Mouse (Mus musculus): ENCODE measurements around the gene Draxin. TPM values are rescaled to one million over a fixed set of nuclear protein-coding genes. Genes with fewer than 3 reads are reported as not detected.

Draxin gene
- polyA plus RNA-seq, 1 experiment from 2014 or later: 12.7 TPM

DNA sequence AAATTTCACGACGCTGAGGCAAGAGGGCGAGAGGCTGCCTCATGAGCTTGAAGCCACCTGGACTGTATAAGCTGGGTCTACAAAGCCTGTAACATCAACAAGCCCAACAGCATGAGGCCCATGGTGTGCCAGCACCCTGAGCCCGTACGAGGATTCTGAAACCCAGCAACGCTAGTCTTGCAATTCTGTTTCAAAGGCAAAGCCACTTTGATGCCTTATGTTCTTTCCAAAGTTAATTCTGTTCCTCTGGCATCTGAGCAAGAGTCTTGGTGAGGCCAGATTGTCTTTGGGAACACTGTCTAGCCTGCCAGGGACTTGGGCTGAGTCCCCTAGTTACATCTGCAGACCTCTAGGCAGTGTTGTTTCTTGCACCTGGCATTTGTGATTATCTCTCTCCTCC lies 71.5 kb downstream of the Draxin start:
- WGBS: 93% methylated on average over 6 of the region's 6 CpGs
- ATAC-seq (ENCODE audit: low FRiP score): no peak
- no peak for DNase-seq (ENCODE audit: low spot score, missing footprints)
- no peaks in the 10 kb centered on the region for H3K9me3 ChIP-seq (ENCODE audit: control insufficient read depth, low read length)
- peaks cover 20% of the 10 kb centered on the region for H3K36me3 ChIP-seq (ENCODE audit: control insufficient read depth, insufficient read depth, low read length)
- no peak overlapping the region for H3K27ac ChIP-seq (ENCODE audit: low read depth, low read length)
- no peaks in the 10 kb centered on the region for H3K27me3 ChIP-seq (ENCODE audit: control insufficient read depth, insufficient read depth, low read length)
- no peak overlapping the region for H3K4me3 ChIP-seq (ENCODE audit: low read depth, low read length)
- no peak overlapping the region for H3K4me2 ChIP-seq
- H3K4me1 ChIP-seq (ENCODE audit: control insufficient read depth, insufficient read depth, low read length): no peaks in the 10 kb centered on the region
- H3K9ac ChIP-seq (ENCODE audit: low read length): no peak overlapping the region

DNA sequence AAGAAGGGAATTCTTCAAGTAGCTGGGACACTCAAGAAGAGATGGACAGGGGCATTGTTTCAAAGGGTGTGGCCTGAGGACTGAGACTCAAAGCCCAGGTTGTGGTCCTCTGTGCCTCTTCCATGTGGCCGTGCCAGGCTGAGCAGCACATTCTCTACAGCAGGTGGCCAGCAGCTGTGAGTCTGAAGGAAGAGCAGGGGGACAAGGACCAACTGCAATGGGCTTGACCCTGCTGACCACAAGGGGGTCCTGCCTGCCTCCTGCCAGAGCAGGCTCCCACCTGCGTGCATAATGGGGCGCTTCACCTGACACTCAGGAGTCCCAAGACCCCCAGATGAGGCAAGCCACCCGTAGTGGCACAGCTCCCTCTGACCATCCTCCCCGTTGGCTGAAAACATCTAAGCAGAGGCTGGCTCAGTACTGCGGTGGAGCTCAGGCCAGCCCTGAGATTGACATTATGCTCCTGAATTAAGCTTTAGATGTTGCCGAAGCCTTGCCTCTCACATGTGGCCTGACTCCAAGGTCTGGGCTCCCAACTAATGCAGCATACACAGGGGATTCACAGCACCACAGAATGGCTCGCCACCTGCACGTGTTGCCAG lies 72.2 kb downstream of the Draxin start:
- whole genome bisulfite sequencing: 91% methylated on average over 9 of the region's 9 CpGs
- no peak overlapping the region for H3K27ac ChIP-seq (ENCODE audit: low read depth, low read length)

DNA sequence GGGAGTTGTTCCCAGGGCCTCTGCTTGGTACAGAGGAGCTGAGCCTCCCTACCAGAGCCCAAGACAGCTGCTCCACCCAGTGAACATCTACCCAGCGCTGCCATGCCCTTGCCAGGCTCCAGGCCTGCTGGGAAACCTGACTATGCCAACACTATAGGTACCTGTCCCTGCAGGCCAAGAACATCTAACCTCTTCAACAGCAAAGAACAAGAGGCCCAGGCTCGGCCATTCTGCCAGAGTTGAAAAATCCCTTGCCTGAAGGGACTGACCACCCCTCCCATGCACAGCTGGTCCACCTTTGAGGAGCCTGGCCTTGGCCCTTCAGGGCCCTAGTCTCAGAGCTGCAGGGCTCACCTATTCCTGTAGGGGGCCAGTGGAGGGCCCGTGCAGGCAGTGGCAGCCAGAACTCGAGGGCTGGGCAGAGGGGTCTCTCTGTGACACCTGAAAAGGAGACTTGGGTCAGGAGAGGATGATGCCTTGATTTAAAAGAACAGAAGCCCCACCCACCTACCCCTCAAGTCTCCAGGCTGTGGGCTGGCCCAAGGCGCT lies 72.8 kb downstream of the Draxin start:
- Histone ChIP-seq H3K4me2 (no peak overlapping the region), H3K27me3 (ENCODE audit: control insufficient read depth, insufficient read depth, low read length) (no peaks in the 10 kb centered on the region), H3K4me3 (ENCODE audit: low read depth, low read length) (no peak overlapping the region), H3K27ac (ENCODE audit: low read depth, low read length) (no peak overlapping the region), H3K36me3 (ENCODE audit: control insufficient read depth, insufficient read depth, low read length) (peaks cover 27% of the 10 kb centered on the region), H3K9ac (ENCODE audit: low read length) (no peak overlapping the region), H3K9me3 (ENCODE audit: control insufficient read depth, low read length) (no peaks in the 10 kb centered on the region), H3K4me1 (ENCODE audit: control insufficient read depth, insufficient read depth, low read length) (no peaks in the 10 kb centered on the region)
- DNase-seq (ENCODE audit: low spot score, missing footprints) (peak; percentile 72), ATAC-seq (ENCODE audit: low FRiP score) (no peak)
- WGBS: 67% methylated on average over 5 of the region's 5 CpGs

More for the DNA sequence above, 72.2 kb downstream of the Draxin start:
- H3K36me3 ChIP-seq (ENCODE audit: control insufficient read depth, insufficient read depth, low read length): peaks cover 24% of the 10 kb centered on the region
- ATAC-seq (ENCODE audit: low FRiP score) (no peak), DNase-seq (ENCODE audit: low spot score, missing footprints) (no peak)
- H3K27me3 ChIP-seq (ENCODE audit: control insufficient read depth, insufficient read depth, low read length): no peaks in the 10 kb centered on the region
- no peak overlapping the region for H3K4me2 ChIP-seq
- H3K9ac ChIP-seq (ENCODE audit: low read length): no peak overlapping the region
- H3K4me3 ChIP-seq (ENCODE audit: low read depth, low read length): no peak overlapping the region
- H3K4me1 ChIP-seq (ENCODE audit: control insufficient read depth, insufficient read depth, low read length): no peaks in the 10 kb centered on the region
- H3K9me3 ChIP-seq (ENCODE audit: control insufficient read depth, low read length): no peaks in the 10 kb centered on the region

DNA sequence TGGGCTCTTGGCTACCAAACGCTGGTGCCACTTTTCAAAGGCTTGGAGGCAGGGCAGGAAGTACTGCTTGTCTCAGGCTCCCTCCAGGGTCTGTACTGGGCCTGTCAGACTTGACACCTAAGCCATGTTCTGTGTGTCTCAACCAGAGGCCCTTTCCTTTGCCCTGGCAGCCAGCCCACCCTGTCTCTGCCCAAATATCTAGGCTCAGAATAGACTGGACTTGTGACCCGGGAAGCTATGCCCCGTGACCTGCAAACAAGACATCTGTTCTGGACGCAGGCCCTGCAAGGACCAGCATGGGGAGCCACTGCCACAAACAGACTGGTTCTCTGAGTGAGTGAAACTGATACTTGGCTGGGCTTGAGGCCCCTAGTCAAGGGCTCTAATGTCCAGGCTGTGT lies 73.7 kb downstream of the Draxin start:
- no peak overlapping the region for H3K4me2 ChIP-seq
- H3K9me3 ChIP-seq (ENCODE audit: control insufficient read depth, low read length): no peaks in the 10 kb centered on the region
- no peak overlapping the region for H3K27ac ChIP-seq (ENCODE audit: low read depth, low read length)
- no peaks in the 10 kb centered on the region for H3K27me3 ChIP-seq (ENCODE audit: control insufficient read depth, insufficient read depth, low read length)
- H3K4me3 ChIP-seq (ENCODE audit: low read depth, low read length): no peak overlapping the region
- no peaks in the 10 kb centered on the region for H3K4me1 ChIP-seq (ENCODE audit: control insufficient read depth, insufficient read depth, low read length)
- WGBS: 89% methylated on average over 4 of the region's 4 CpGs
- no peak overlapping the region for H3K9ac ChIP-seq (ENCODE audit: low read length)
- peaks cover 31% of the 10 kb centered on the region for H3K36me3 ChIP-seq (ENCODE audit: control insufficient read depth, insufficient read depth, low read length)
- ATAC-seq (ENCODE audit: low FRiP score) (no peak), DNase-seq (ENCODE audit: low spot score, missing footprints) (no peak)

DNA sequence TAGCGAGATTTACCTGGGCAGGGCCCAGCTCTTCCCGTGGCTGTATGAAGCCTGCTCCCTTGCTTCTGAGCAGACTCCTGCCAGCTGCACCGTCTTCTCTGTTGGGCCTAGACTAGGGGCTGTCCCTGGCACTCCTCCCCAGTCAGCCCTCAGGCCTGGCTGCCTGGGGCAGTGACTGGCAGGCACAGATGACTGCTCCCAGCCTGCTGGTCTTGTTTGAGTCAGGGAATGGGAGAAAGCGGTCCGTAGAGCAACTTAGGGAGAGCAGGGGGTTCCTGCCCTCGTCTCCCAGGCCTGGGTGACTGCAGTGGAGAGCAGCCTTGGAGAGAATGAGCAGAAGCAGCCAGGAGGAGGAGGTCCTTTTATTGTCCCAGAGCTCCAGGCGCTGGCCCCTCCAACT lies 74.3 kb downstream of the Draxin start:
- H3K27ac ChIP-seq (ENCODE audit: low read depth, low read length): no peak overlapping the region
- peak; percentile 23 for DNase-seq (ENCODE audit: low spot score, missing footprints)
- 90% methylated on average over 7 of the region's 7 CpGs for WGBS
- no peak overlapping the region for H3K9ac ChIP-seq (ENCODE audit: low read length)
- H3K4me2 ChIP-seq: no peak overlapping the region
- no peak for ATAC-seq (ENCODE audit: low FRiP score)
- H3K27me3 ChIP-seq (ENCODE audit: control insufficient read depth, insufficient read depth, low read length): no peaks in the 10 kb centered on the region
- H3K36me3 ChIP-seq (ENCODE audit: control insufficient read depth, insufficient read depth, low read length): peaks cover 34% of the 10 kb centered on the region
- no peaks in the 10 kb centered on the region for H3K9me3 ChIP-seq (ENCODE audit: control insufficient read depth, low read length)
- H3K4me1 ChIP-seq (ENCODE audit: control insufficient read depth, insufficient read depth, low read length): no peaks in the 10 kb centered on the region
- no peak overlapping the region for H3K4me3 ChIP-seq (ENCODE audit: low read depth, low read length)

DNA sequence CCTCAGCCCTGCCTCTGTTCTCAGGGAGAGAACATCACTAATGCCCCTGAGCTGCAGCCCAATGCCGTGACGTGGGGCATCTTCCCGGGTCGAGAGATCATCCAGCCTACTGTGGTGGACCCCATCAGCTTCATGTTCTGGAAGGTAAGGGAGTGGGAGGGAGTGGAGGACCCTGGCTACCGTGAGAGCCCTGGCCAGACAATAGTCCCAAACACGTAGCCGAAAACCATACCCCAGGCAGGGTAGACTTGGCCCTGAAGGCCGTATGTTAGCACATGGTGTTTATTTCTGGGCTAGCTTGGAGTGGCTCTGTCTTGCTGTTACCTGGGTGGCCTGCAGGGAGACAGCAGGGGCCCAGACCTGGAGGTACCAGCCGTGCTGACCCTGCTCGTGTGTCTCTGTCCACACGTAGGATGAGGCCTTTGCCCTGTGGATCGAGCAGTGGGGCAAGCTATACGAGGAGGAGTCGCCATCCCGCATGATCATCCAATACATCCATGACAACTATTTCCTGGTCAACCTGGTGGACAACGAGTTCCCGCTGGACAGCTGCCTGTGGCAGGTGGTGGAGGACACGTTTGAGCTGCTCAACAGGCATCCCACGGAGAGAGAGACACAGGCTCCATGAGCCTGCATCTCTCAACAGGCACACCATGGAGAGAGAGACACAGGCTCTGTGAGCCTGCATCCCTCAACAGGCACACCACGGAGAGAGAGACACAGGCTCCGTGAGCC lies 75.4 kb downstream of the Draxin start:
- Histone ChIP-seq H3K4me3 (ENCODE audit: low read depth, low read length) (no peak overlapping the region), H3K27me3 (ENCODE audit: control insufficient read depth, insufficient read depth, low read length) (no peaks in the 10 kb centered on the region), H3K9me3 (ENCODE audit: control insufficient read depth, low read length) (no peaks in the 10 kb centered on the region), H3K27ac (ENCODE audit: low read depth, low read length) (no peak overlapping the region), H3K4me2 (no peak overlapping the region), H3K4me1 (ENCODE audit: control insufficient read depth, insufficient read depth, low read length) (no peaks in the 10 kb centered on the region), H3K36me3 (ENCODE audit: control insufficient read depth, insufficient read depth, low read length) (peaks cover 34% of the 10 kb centered on the region), H3K9ac (ENCODE audit: low read length) (no peak overlapping the region)
- WGBS: 93% methylated on average over 21 of the region's 21 CpGs
- DNase-seq (ENCODE audit: low spot score, missing footprints) (peak; percentile 56), ATAC-seq (ENCODE audit: low FRiP score) (no peak)

DNA sequence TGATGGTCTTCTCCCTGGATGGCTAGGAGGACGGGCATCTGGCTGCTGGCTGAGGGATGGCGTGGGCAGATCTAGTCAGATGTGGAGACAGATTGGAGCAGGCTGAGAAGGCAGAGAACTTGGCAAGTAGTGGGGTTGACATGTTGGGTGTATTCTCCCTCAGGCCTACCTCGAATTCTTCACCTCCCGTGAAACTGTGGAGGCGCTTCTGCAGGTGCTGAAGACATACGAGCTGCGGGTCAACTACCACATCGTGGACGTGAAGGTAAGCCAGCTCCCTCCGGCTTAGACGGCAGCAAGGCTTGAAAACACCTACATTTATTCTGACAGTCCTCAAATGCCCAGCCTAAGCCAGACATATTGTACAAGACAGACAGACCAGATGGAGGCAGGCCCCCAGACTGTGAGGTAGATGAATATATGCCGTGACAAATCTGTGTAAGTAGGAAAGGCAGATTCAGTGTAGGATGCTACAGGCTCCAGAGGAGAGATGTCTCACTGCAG lies 77.0 kb downstream of the Draxin start:
- no peaks in the 10 kb centered on the region for H3K4me1 ChIP-seq (ENCODE audit: control insufficient read depth, insufficient read depth, low read length)
- H3K9ac ChIP-seq (ENCODE audit: low read length): no peak overlapping the region
- peaks cover 38% of the 10 kb centered on the region for H3K36me3 ChIP-seq (ENCODE audit: control insufficient read depth, insufficient read depth, low read length)
- H3K4me2 ChIP-seq: no peak overlapping the region
- H3K27me3 ChIP-seq (ENCODE audit: control insufficient read depth, insufficient read depth, low read length): no peaks in the 10 kb centered on the region
- no peak overlapping the region for H3K27ac ChIP-seq (ENCODE audit: low read depth, low read length)
- ATAC-seq (ENCODE audit: low FRiP score) (no peak), DNase-seq (ENCODE audit: low spot score, missing footprints) (peak; percentile 59)
- no peaks in the 10 kb centered on the region for H3K9me3 ChIP-seq (ENCODE audit: control insufficient read depth, low read length)
- 91% methylated on average over 12 of the region's 12 CpGs for WGBS
- no peak overlapping the region for H3K4me3 ChIP-seq (ENCODE audit: low read depth, low read length)

DNA sequence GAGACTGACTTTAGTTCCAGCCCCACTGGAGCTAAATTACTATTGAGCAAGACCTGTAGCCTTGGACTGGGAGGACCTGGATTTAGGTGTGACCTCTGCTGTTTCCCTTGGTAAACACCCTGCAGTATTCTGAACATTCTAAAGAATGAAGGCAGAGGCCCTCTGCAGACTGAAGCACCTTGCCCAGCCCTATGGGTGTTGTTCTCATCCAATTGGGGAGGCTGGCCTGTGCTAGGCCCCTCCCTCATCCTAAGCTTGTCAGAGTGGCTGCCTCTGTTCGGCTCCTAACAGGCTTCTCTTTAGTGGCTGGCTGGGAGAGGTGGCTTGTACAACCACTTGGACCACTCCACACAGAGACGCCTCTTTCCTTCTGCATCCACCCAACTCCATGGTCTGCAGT lies 77.5 kb downstream of the Draxin start:
- 81% methylated on average over 2 of the region's 2 CpGs for WGBS
- H3K4me2 ChIP-seq: no peak overlapping the region
- DNase-seq (ENCODE audit: low spot score, missing footprints) (peak; percentile 45), ATAC-seq (ENCODE audit: low FRiP score) (no peak)
- no peaks in the 10 kb centered on the region for H3K4me1 ChIP-seq (ENCODE audit: control insufficient read depth, insufficient read depth, low read length)
- H3K27me3 ChIP-seq (ENCODE audit: control insufficient read depth, insufficient read depth, low read length): no peaks in the 10 kb centered on the region
- H3K9ac ChIP-seq (ENCODE audit: low read length): no peak overlapping the region
- no peaks in the 10 kb centered on the region for H3K9me3 ChIP-seq (ENCODE audit: control insufficient read depth, low read length)
- H3K27ac ChIP-seq (ENCODE audit: low read depth, low read length): no peak overlapping the region
- no peak overlapping the region for H3K4me3 ChIP-seq (ENCODE audit: low read depth, low read length)
- H3K36me3 ChIP-seq (ENCODE audit: control insufficient read depth, insufficient read depth, low read length): peaks cover 39% of the 10 kb centered on the region

DNA sequence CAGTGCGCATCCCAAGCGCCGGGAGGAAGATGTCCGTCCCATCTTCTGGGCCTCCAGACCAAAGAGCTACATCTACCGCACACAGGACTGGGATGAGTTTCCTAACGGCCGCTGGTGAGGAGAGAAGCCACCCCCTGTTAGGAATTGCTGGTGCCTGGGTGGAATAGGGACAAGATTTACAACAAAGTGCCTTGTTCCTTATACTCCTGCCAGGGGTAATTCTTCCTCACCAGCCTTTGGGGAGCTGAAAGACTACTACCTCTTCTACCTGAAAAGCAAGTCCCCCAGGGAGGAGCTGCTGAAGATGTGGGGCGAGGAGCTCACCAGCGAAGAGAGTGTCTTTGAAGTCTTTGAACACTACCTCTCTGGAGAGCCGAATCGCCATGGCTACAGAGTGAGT lies 78.6 kb downstream of the Draxin start:
- Histone ChIP-seq H3K9ac (ENCODE audit: low read length) (no peak overlapping the region), H3K4me2 (no peak overlapping the region), H3K27me3 (ENCODE audit: control insufficient read depth, insufficient read depth, low read length) (no peaks in the 10 kb centered on the region), H3K9me3 (ENCODE audit: control insufficient read depth, low read length) (no peaks in the 10 kb centered on the region), H3K27ac (ENCODE audit: low read depth, low read length) (no peak overlapping the region), H3K4me3 (ENCODE audit: low read depth, low read length) (no peak overlapping the region), H3K36me3 (ENCODE audit: control insufficient read depth, insufficient read depth, low read length) (peaks cover 41% of the 10 kb centered on the region), H3K4me1 (ENCODE audit: control insufficient read depth, insufficient read depth, low read length) (no peaks in the 10 kb centered on the region)
- ATAC-seq (ENCODE audit: low FRiP score) (no peak), DNase-seq (ENCODE audit: low spot score, missing footprints) (peak; percentile 77)
- WGBS: 85% methylated on average over 11 of the region's 11 CpGs
